Mouse (Mus musculus): ENCODE data around the gene Fmnl3. TPM values are rescaled to one million over a fixed set of nuclear protein-coding genes. Genes with fewer than 3 reads are reported as not detected.
"Not testable (repeated sequence)": the region's sequence is repeated elsewhere in the genome, so short reads cannot be mapped to it uniquely, and the experiment has no call there.

The Fmnl3 gene
- polyA plus RNA-seq, 1 experiment from 2014 or later: 8.2 TPM

DNA sequence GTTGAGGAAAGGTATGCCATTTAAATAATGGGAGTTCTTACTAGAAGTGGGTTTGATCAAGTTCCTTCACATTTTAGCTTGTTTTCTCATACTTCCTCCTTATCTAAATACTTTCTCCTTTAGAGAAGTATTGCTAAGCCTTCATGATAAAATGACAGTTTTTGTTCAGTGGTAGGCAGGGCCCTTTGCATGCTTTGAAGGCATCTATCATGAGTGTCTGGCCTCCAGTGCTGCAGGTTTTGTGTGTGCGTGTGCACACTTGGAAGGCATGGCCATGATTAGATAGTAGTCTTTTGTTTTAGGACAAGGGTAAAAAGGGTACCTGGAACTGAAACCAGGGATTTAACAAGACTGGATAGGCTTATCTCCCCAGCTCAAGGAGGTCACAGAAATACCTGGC is 26.2 kb upstream of the Fmnl3 start:
- no peak overlapping the region for H3K4me3 ChIP-seq (ENCODE audit: inconsistent target)
- H3K27ac ChIP-seq: peak overlapping the region; percentile 25
- peaks cover 86% of the 10 kb centered on the region for H3K79me2 ChIP-seq (ENCODE audit: inconsistent target)
- peaks cover 8% of the 10 kb centered on the region for H3K36me3 ChIP-seq (ENCODE audit: inconsistent target)
- 33% methylated on average over 1 of the region's 1 CpGs for WGBS (ENCODE audit: missing documents)

DNA sequence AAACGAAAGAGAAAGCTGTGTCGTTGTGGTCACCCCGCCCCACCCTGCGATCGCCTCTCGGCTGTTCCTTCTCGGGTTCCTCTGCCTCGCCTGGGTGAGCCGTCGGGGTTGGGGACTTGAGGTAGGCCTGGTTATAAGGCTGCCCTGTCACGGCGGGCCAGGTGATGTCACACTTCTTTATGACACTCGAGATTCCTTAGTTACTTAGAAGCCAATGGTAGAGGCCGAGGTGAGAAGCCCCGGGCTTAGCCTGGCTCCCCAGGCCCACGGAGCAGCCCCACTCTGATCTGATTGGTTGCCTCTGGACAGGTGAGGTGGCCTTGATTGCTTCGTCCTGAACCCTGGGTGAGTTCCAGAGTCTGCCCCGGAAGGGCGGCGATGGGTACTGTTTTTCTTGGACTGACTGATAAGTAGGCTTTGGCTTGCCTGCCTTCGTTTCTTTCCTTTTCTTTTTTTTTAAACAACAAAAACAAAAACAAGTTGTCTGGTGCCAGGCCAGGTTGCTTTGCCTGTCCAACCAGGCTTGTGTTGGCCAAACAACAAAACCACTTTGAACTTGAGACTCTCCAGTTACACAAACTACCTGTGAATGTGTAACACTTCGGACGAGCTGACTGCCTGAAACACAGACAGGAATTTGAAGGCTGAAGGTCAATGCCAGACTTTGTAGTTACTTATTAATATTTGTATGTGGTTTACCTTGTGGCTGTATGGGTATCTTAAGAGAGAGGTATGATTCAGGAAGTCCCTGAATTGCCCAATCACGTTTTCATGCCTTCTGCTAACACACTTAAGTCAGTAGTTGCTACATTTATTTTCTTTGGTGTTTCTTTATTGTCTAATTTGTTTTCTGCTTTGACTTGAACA is 23.3 kb upstream of the Fmnl3 start:
- WGBS (ENCODE audit: missing documents): under 1% methylated on average over 24 of the region's 24 CpGs
- H3K36me3 ChIP-seq (ENCODE audit: inconsistent target): no peaks in the 10 kb centered on the region

DNA sequence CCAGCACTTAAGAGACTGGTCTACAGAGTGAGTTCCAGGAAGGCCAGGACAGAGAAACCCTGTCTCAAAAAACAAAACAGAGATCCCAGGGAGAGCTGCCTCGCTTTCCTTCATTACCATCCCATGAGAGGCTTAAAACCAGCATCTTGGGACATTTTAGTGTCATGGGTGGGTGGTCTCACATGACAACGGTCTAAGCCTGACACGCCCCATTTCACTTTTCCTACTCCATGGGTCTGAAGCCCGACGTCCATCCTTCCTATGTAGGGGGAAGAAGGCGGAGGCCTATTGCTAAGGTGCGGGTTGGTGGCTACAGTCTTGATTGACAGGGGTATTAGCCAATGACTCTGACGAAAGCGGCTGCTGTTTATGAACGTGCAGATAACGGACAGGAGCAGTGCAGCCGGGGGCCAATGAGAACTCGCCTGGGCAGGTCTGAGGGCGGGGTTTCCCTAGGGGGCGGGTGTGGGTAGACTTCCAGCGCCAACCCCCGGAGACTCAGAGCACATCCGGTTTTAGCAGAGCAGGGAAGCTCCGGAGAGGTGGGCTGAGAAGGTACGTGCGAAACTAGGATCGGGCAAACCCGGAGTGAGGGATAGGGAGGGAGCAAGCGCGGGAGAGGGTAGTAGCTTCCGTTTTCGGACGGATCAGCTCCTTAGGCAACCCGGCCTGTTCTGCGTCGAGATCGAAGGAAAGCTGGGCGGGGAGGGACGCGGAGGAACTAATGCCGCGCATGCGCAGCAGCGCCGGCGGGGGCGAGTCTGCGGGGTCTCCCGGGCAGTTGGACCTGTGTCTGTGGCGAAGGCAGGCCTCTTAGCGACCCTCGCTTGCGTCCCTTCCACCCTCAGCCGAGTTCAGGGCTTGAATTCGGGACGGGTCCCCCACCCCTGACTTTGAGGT is 22.5 kb upstream of the Fmnl3 start, which contains the start of gene Tmbim6:
Gene Tmbim6 (plus strand): TSS at position 397 of the 900 bp plus-strand sequence.
- under 1% methylated on average over 51 of the region's 51 CpGs for WGBS (ENCODE audit: missing documents)

More for the DNA sequence above, 23.3 kb upstream of the Fmnl3 start:
- peak overlapping the region; percentile 91 for H3K27ac ChIP-seq
- H3K79me2 ChIP-seq (ENCODE audit: inconsistent target): peaks cover 58% of the 10 kb centered on the region
- H3K4me3 ChIP-seq (ENCODE audit: inconsistent target): peak overlapping the region; percentile 97

DNA sequence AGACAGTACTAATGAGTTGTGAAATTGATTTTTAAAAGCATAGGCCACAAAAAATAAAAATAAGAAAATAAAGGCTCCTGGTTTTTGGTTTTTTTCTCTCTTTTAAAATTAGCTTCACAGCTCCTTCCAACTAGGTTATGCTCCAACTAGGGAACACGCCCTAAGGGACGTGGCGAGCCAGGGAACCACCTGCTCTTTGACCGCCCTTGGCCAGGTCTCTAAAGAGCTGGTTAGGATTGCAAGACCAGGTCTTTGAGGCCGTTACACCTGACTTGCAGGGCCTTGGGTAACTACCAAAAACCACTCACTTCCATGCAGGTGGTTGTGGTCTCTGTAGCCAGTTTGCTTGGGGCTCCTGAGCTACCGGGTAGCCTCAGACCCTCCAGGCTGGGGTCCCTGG is 21.7 kb upstream of the Fmnl3 start:
- 85% methylated on average over 5 of the region's 6 CpGs for WGBS (ENCODE audit: missing documents)
- peak overlapping the region; percentile 97 for H3K4me3 ChIP-seq (ENCODE audit: inconsistent target)
- peak overlapping the region; percentile 91 for H3K27ac ChIP-seq
- peaks cover 41% of the 10 kb centered on the region for H3K79me2 ChIP-seq (ENCODE audit: inconsistent target)
- no peaks in the 10 kb centered on the region for H3K36me3 ChIP-seq (ENCODE audit: inconsistent target)

More for the DNA sequence above, 22.5 kb upstream of the Fmnl3 start, which contains the start of gene Tmbim6:
- Histone ChIP-seq H3K36me3 (ENCODE audit: inconsistent target) (no peaks in the 10 kb centered on the region), H3K4me3 (ENCODE audit: inconsistent target) (peak within 1 kb of the TSS; percentile 97), H3K27ac (peak within 1 kb of the TSS; percentile 91), H3K79me2 (ENCODE audit: inconsistent target) (peaks cover 49% of the 10 kb centered on the region)

DNA sequence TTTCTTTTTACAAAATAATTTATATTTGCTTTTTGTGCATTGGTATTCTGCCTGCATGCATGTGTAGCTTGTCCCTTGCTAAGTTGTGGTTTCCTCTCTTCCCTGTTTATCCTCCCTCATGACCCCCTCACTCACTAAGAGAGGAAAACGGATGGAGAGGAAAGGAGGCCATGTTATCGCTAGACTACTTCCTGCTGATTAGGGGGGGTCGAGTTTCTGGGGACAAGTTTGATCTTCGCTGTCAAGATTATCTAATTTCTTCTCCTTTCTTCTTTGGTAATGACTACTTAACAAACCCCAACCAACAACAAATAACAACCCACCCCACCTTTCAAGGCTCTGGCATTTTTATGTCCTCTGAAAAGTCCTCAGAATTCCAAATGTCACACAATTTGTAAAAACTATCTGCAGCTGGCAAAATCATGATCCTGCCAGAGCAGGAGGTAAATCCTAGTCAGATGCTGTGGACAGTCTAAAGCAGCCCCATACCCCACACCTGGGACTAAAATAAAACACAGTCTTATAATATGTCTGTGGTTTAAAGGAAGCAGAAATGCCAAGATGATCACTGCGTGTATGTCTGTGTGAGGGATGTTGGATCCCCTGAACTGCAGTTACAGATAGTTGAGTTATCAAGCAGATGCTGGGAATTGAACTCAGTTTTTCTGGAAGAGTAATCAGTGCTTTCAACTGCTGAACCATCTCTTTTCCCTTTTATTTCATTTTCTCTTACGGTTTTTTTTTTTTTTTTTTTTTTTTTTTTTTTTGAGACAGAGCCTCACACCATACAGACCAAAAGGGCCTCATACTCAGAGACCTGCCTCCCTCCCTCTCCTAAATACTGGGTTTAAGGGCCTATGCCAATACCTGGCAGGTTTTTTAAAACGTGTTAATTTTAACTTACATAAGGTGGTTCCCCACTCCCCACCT is 20.5 kb upstream of the Fmnl3 start:
- Histone ChIP-seq H3K27ac (no peak overlapping the region), H3K79me2 (ENCODE audit: inconsistent target) (peaks cover 29% of the 10 kb centered on the region), H3K4me3 (ENCODE audit: inconsistent target) (no peak overlapping the region), H3K36me3 (ENCODE audit: inconsistent target) (no peaks in the 10 kb centered on the region)
- WGBS (ENCODE audit: missing documents): 50% methylated on average over 6 of the region's 7 CpGs

DNA sequence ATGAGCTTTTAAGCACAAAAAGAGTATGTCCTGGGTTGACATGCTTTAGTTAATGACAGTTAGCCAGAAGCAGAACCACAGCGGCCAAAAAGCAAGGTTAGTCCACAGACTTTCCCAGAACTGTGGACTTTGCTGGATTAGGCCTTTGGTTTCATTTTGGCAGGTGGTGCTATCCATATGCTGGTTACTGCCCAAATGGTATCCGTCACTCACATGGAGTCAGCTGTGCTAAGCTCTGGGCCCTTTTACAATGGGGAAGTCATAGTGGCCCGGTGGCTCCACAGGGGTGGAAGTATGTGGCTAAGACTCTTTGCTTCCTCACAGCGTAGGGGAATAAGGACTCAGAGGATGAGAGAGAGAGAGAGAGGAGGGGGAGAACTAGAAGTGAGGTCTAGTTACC is 17.7 kb upstream of the Fmnl3 start:
- Histone ChIP-seq H3K36me3 (ENCODE audit: inconsistent target) (no peaks in the 10 kb centered on the region), H3K79me2 (ENCODE audit: inconsistent target) (peaks cover 1% of the 10 kb centered on the region; the same call in 1 of the 2 replicates), H3K4me3 (ENCODE audit: inconsistent target) (no peak overlapping the region), H3K27ac (peak overlapping the region; percentile 36)
- WGBS (ENCODE audit: missing documents): 9% methylated on average over 4 of the region's 4 CpGs

DNA sequence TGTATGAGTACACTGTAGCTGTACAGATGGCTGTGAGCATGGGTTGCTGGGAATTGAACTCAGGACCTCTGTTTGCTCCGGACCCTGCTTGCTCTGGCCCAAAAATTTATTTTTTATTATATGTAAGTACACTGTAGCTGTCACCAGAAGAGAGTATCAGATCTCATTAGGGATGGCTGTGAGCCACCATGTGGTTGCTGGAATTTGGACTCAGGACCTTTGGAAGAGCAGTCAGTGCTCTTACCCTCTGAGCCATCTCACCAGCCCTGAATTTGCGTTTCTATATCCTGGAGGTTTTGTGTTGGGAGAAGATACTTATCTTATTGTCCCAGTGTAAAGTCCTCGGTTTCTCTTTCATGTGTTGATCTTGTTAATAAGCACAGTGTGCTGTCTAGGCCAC is 16.5 kb upstream of the Fmnl3 start:
- Histone ChIP-seq H3K27ac (no peak overlapping the region), H3K79me2 (ENCODE audit: inconsistent target) (no peaks in the 10 kb centered on the region)
- WGBS (ENCODE audit: missing documents): 65% methylated on average over 3 of the region's 3 CpGs

DNA sequence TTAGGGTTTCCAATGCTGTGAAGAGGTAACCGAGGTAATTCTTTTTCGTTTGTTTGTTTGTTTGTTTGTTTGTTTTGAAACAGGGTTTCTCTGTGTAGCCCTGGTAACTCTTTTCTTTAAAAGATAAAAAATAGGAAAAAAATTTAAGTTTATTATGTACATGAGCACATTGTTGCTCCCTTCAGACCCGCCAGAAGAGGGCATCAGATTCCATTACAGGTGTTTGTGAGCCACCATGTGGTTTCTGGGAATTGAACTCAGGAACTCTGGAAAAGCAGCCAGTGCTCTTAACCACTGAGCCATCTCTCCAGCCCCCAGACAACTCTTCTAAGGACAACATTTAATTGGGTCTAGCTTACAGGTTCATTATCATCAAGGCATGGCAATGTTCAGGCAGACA is 15.8 kb upstream of the Fmnl3 start:
- H3K79me2 ChIP-seq (ENCODE audit: inconsistent target); H3K27ac ChIP-seq; H3K36me3 ChIP-seq (ENCODE audit: inconsistent target); H3K4me3 ChIP-seq (ENCODE audit: inconsistent target): not testable (repeated sequence)
- WGBS (ENCODE audit: missing documents): 75% methylated on average over 3 of the region's 3 CpGs

More for the DNA sequence above, 16.5 kb upstream of the Fmnl3 start:
- Histone ChIP-seq H3K4me3 (ENCODE audit: inconsistent target) (no peak overlapping the region), H3K36me3 (ENCODE audit: inconsistent target) (no peaks in the 10 kb centered on the region)

DNA sequence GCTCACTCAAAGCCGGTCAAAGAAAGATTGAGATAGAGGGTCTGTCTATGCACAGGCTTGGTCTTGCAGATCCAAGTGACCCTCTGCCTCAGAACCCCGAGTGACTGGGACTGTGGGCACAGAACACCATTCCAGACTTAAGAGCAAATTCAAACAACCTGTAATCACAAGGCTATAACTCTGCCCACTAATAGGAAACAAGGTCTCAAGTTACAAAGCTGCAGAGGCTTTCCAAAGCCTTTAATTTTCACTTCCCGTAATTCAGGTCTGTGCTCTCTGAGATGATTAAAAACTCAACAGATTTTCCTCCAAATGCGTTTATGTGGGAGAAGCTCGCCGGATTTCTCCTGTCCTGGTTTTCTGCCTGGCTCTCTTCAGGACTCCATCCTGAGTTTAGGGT is 13.8 kb upstream of the Fmnl3 start:
- Histone ChIP-seq H3K36me3 (ENCODE audit: inconsistent target) (no peaks in the 10 kb centered on the region), H3K27ac (no peak overlapping the region), H3K4me3 (ENCODE audit: inconsistent target) (no peak overlapping the region), H3K79me2 (ENCODE audit: inconsistent target) (no peaks in the 10 kb centered on the region)
- WGBS (ENCODE audit: missing documents): 37% methylated on average over 6 of the region's 6 CpGs

DNA sequence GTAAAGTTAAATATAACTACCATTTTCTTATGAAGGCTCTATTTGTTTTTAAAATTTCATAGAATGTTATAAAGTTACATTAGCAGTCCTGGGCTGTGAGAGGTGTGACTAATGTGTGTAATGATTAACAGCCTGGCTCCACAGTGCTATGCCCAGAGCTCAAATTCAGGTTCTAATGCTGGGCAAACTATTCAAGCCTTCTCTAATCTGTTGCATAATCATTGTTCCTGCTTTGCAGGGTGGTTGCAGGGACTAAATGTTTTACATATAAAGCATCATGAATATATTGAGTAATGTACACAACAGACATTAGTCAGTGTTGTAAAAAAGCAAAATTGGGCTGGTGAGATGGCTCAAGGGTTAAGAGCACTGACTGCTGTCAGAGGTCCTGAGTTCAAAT is 12.6 kb upstream of the Fmnl3 start:
- no peaks in the 10 kb centered on the region for H3K36me3 ChIP-seq (ENCODE audit: inconsistent target)
- no peaks in the 10 kb centered on the region for H3K79me2 ChIP-seq (ENCODE audit: inconsistent target)
- no peak overlapping the region for H3K27ac ChIP-seq

DNA sequence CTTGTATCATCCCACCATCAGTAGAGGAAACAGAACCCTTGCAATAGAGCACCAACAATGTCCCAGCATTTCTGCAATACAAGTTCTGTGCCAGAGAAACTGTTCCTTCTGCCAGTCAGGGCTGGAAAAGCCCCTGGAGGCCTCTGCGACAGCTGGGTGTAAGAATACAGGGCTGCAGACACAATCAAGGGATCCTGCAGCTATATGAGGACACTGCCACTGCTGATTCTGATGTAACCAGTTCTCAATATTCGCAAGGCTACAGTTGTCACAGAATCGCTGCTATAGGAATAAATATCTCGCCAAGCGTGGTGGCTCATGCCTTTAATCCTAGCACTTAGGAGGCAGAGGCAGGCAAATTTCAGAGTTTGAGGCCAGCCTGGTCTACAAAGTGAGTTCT is 6.0 kb upstream of the Fmnl3 start:
- no peaks in the 10 kb centered on the region for H3K79me2 ChIP-seq (ENCODE audit: inconsistent target)
- H3K27ac ChIP-seq: no peak overlapping the region
- H3K4me3 ChIP-seq (ENCODE audit: inconsistent target): no peak overlapping the region
- H3K36me3 ChIP-seq (ENCODE audit: inconsistent target): no peaks in the 10 kb centered on the region
- WGBS (ENCODE audit: missing documents): 93% methylated on average over 5 of the region's 5 CpGs

More for the DNA sequence above, 12.6 kb upstream of the Fmnl3 start:
- H3K4me3 ChIP-seq (ENCODE audit: inconsistent target): no peak overlapping the region

DNA sequence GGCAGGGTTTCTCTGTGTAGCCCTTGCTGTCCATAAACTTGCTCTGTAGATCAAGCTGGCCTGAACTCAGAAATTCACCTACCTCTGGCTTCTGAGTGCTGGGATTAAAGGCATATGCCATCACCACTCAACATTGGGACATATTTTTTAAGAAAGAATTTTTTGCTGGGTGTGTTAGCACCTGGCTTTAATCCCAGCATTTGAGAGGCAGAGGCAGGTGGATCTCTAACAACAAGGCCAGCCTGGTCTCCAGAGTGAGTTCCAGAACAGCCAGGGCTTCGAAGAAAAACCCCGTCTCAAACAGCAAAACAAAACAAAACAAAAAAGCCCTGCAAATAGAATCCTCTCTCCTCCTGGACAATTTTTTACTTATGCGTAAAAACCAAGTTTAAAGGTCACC is 5.3 kb upstream of the Fmnl3 start:
- no peak overlapping the region for H3K27ac ChIP-seq
- H3K79me2 ChIP-seq (ENCODE audit: inconsistent target): no peaks in the 10 kb centered on the region
- H3K36me3 ChIP-seq (ENCODE audit: inconsistent target): no peaks in the 10 kb centered on the region
- H3K4me3 ChIP-seq (ENCODE audit: inconsistent target): no peak overlapping the region
- WGBS (ENCODE audit: missing documents): 91% methylated on average over 3 of the region's 3 CpGs

DNA sequence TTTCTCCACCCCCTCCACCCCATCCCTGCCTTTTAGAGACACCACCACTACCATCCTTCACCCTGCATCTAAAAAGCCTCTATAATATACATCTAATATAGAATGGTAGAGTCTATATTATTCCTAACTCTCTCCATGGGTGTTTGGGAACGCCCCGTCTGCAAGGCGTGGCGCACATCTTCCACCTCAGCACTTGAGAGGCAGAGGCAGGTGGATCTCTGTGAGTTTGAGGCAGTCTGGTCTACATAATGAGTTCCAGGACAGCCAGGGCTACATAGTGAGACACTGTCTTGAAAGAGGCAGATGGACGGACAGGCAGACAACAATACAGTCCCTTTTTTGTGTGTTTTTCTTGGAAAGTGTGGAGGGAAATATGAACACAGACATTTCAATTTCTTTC is 4.8 kb upstream of the Fmnl3 start:
- Histone ChIP-seq H3K79me2 (ENCODE audit: inconsistent target) (no peaks in the 10 kb centered on the region), H3K36me3 (ENCODE audit: inconsistent target) (no peaks in the 10 kb centered on the region), H3K4me3 (ENCODE audit: inconsistent target) (no peak overlapping the region), H3K27ac (no peak overlapping the region)
- WGBS (ENCODE audit: missing documents): 97% methylated on average over 5 of the region's 5 CpGs

DNA sequence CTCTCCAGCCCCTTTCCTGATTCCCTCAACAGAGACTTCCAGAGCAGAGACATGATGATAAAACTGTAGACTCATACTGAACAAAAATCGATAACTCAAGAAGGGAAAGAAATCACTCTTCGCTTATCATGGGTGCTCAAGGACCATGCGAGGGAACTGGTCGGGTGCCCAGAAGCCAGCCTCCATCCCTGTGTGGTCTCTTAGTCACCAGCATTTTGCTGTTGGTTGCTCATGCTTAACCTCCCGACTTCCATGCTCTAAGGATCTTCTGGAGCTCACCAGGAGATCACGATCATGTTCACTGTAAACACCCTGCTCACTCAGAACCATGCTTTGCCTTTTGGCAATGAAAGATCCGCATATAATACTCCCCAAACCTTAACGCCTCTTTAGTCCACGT is 2.5 kb upstream of the Fmnl3 start:
- no peak overlapping the region for H3K4me3 ChIP-seq (ENCODE audit: inconsistent target)
- WGBS (ENCODE audit: missing documents): 85% methylated on average over 9 of the region's 9 CpGs
- no peak overlapping the region for H3K27ac ChIP-seq
- no peaks in the 10 kb centered on the region for H3K36me3 ChIP-seq (ENCODE audit: inconsistent target)
- peaks cover 20% of the 10 kb centered on the region for H3K79me2 ChIP-seq (ENCODE audit: inconsistent target)

Measured in macrophage (primary cell).